Mouse (Mus musculus) gastrocnemius, postnatal 4 days (tissue): ENCODE results near the gene Arhgap44. TPM values are rescaled to one million over a fixed set of nuclear protein-coding genes. Genes with fewer than 3 reads are reported as not detected.

Source experiments
- DNase-seq, 2 experiments: peaks; one replicate each; pipeline ENCODE4 v3.0.0; 2021 to 2022; ENCODE audit warnings: low spot score in 2 of 2, mixed read lengths in 2 of 2
- microRNA-seq: library from miRNA; unstranded; fragments of <30 nt; microRNA quantifications from one replicate; pipeline ENCODE4 v1.2.0, GENCODE M21; 2021
- total RNA-seq, 2 experiments: library from RNA; stranded (reverse); gene quantifications; 2 replicates each; pipeline ENCODE4 v1.2.3; 2021

The Arhgap44 gene
- total RNA-seq, 2 experiments from 2014 or later = 8.2 to 8.3 TPM

DNA sequence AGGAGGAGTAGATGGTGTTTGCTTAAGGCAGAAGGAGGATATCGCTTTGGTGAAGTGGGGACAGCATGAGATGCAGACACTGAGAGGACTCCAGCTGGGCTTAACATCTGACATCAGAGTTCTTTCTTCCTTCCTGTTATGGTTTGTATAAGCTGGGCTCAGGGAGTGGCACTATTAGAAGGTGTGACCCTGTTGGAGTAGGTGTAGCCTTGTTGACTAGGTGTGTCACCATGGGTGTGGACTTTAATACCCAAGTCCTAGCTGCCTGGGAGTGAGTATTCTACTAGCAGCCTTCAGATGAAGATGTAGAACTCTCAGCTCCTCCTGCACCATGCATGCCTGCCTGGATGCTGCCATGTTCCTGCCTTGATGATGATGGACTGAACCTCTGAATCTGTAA is 146.0 kb downstream of the Arhgap44 start:
- DNase-seq = no peak

DNA sequence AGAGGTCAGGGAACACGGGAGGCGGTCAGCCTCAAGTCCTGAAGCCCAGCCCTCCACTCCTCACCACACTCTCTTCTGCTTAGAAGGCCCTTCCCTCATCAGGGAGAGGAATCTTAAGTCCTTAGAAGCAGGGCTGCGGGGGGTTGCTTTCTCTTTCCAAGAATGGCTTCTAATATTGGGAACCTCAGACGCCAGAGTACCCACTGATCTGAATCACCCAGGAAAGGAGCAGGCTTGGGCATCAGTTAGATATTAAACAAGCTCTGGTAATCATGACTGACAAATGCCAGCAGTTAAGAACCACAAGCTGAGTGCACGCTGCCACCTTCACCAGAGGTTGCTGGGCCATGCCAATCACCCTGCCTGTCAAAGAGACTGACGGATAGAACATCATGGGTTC is 148.9 kb downstream of the Arhgap44 start:
- DNase-seq = no peak

DNA sequence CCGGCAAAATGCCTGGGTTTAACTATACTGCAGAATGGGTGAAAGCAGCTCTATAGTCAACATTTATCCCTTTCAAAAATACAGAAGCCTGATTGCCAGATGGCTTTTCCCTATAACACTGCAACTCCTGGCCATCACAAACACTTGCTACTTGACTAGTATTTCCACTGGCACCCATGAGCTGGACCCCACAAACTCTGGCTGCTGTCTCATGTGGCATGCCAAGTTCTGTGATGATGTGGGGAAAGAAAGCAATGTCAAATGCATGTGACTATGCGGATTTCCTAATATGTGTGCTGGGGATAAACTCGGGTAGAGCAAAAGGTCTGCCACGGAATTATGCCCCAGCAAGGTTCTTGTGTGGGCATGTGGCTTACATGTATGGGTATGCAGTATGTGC is 156.7 kb downstream of the Arhgap44 start:
- no peak for DNase-seq

DNA sequence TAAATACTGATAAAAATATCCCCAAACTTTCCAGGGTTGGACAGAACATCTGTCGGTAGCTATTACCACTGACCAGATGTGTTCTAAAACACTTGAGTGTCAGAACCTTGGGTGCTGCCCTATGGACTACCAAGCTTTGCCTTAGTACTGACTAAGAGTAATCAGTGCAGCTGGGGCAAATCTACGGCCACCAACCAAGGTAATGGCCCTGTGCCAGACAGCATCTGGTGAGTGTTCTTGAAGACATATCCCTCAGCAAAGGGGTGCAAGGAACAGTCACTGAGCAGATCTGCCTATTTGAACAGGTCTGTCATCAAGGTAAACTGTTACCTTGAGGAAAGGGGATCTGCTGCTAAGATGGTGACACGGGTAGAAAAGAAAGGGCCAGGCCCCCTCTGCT is 157.9 kb downstream of the Arhgap44 start:
- no peak for DNase-seq

DNA sequence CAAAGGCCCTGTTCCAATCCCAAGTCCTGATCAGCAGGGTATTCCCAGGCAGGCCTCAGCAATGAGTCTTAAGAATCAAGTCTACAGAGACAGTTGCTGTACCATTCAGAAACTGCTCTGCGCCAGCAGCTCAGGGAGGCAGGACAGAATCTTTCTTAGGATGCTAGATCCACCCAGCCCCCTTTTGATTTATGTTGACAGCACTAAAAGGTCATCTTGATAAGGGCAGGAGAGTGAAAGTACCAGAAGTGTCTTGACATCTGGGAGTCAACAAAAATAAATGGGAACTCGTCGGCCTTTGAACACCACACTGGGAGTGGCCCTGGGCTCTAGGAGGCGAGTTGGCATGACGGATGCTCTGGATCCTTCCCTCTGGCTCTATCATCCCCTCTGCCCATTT is 159.2 kb downstream of the Arhgap44 start:
- no peak for DNase-seq

DNA sequence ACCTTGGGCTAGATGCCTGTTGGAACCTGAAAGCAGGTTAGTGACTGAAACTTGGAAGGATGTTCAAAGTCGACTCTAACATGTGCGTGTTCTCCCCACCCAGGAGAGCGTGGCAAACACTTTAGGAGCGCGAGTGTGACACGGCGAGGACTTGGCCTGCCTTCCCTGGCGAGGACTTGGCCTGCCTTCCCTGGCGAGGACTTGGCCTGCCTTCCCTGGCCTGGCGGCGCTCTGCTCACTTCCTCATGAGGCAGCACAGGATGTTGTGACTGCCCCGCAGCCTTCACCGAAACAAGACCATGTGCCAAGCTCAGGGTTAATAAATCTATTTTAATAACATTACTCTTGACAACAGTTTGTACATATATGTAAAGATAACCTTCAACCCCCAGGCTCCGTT is 161.0 kb downstream of the Arhgap44 start:
- no peak for DNase-seq

DNA sequence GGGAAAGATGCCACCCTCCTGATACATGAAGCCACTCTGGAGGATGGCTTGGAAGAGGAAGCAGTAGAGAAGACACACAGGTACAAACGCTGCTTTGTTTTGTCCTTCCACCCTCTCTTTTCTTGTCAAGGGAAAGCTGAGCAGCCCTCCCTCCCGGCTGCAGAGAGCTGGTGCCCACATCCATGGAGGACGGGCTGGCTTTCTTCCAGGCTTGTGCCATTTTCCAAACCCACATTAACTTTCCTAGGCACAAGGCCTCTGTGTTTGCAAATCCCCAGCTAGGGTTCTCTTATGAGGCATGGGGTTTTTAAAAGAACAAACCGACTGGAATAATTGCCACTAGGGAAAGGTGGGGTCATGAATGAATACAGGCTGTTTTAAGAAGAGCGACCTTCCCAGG is 163.1 kb downstream of the Arhgap44 start:
- DNase-seq = no peak

DNA sequence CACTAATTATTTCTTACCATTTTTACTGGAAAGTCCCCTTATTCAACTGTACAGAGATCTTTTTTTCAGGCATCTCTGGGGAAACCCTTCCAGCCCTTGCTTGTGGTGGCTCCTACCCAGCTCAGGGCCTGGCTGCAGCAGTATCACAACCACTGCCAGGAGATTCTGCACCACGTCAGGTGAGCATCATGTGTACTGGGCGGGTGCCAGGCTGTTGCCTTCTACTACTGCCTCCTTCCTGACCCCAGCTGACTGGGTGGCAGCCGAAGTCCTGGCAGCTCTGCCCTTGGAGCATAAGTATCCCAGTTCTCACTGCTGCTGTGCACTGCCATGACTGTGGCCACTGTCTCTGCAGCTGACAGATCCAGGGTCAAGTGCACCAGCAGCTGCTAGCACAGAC is 164.3 kb downstream of the Arhgap44 start:
- no peak for DNase-seq

DNA sequence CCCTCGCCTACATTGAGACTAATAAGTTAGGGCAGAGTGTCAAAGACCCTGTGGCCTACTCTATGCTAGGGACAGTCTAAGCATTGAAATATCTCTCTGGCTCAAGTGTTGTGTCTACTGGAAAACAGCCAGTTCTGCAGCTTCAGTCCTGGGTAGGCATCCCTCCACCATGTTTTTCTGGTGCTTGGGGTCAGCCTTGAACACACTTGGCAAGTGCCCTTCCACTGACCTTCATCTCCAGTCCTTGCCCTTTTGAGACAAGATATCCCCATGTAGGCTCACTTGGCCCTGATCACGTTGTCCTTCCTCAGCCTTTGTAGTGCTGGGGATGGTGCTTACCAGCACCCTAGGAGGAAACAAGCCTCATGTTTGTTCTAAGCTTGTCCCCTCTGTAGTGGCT is 174.2 kb downstream of the Arhgap44 start:
- DNase-seq = no peak

DNA sequence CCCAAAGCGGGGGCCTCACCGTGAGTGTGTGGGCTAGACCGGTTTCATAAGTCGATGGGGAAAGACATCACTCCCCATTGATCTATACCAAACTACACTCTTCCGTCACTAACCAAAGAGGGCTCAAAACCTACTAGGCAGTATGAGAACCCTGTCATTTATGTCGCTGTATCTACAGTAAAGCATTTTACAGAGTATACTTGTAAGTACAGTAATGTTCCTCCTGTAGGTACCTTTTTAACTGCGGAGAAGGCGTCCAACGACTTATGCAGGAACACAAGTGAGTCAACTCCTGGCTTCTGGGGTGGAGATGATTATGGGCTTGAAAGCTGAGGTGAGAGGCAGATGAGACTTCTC is 183.3 kb downstream of the Arhgap44 start:
- DNase-seq = no peak

DNA sequence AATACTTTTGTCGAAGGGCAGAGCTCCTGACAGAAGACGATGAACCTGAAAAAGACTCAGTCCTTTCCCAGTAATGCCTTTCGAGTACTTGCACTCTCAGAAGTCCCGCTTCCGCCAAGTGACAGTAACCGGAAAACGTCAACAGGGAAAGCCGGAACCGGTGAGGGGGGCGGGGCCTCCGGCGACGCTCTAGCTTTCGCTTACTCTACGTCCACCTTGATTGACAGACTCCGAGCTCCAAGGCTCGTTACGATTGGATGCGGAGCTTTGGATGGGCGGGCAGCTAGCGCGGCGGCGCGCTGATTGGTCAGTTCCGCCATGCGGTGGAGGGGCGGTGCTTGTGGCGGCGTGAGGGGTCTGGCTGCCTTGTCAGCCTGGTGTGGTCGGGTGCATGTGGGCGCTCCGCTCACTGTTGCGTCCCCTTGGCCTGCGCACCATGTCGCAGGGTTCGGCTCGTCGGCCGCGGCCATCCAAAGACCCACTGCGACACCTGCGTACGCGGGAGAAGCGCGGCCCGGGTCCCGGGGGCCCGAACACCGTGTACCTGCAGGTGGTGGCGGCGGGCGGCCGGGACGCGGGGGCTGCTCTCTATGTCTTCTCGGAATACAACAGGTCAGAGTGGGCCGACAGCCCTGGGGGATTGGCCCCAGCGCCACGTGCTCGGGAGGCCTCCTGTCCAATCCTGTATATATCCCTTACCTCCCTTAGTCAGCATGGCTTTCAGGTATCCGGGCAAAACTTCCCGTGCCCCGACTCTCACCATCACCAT is 183.9 kb downstream of the Arhgap44 start, which contains the start of gene Elac2:
TSS of gene Elac2 (plus strand) at position 319 of the 769 bp plus-strand sequence.
- peak; percentile 86 to 95 for DNase-seq

DNA sequence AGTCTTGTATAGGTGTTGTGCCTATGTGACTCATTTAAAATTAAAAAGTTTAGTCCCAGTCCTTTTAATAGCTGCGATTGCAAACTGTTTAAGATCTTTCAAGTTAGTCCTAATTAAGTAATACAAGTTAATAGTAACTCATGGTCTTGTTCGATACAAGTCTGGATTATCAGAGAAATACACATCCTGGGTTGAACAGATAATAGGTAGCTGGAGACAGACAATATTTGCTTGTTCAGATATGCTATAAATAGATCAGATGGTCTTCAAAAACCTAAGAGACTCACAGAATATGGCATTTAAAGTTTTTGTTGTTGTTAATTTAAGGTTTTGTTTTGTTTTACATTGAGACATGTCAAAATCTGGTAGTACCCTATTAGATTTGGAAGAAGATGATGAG is 190.3 kb downstream of the Arhgap44 start:
- no peak for DNase-seq

DNA sequence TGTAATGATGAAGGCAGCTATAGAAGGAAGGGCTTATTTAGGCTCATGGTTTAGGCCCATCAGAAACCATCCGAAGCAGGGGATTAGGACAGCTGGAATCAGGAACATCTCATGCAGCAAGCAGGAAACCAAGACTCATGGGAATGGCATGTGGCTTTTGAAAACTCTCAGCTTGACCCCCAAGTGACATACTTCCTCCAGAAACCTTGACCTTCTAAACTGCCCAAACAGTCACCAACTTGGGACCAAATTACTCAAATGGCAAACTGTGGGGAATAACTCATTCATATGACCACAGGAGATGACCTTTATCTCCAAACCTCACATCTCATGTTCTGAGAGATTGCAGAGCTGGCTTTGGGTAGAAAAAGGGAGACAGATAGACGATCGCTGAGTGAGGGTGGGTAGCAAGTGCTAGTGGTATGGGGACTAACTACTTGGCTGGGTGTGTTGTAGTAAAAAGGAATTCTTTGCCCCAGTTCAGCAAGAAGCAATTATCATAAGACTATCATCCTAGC is 191.2 kb downstream of the Arhgap44 start:
- no peak for DNase-seq

DNA sequence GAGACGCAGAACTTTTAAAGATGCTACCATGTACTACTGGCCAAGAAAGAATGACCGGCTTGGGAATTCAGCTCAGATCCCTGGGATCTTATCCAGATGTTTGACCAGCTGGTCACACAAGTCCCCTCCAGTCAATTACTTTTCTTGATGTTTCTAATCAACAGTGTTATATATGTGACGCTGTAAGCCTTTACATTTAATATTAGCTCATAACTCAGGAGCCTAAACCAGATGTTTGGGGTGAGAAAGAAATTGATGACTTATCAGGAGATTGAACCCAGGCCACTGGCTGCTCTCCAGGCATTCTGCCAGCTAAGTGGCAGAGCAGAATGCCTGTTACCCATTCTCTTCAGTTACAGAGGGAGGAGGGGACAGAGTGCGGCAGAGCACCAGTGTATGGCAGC is 193.8 kb downstream of the Arhgap44 start:
- no peak for DNase-seq

DNA sequence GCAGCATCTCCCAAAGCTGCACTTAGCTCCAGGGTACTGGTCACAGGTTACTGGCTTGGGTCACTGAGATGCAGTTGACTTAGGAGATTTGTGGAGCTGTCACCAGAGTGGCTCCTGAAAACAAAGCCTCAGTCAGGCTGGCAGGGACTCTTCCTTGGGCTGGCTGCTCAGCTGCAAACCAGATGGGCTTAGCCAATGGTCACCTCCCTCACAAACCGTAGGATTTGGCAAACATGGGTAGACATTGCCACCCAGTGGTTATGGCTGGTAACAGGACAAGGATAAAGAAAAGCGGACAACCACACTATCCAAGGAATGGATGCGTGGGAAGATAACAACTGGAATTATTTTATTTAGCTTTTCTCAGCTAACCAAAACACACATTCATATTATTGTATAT is 194.3 kb downstream of the Arhgap44 start:
- peak; percentile 37 to 64 for DNase-seq

DNA sequence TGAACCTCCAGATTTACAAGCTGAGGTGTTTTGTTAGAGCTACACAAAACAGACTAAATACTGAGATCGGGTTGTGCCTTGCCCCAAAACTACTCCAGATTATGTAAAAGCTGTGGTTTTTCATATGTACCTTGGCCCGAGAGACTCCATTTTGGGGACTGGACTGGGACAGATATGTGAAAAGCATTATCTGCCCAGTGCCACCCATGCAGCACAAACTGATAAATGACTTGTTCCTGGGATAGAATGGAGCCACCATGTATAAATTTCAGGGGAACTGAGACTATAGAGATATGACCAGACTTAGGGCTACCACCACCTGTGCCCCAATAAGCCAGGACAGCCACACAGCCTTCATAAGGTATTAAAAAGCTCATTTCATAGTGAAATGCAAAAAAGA is 200.1 kb downstream of the Arhgap44 start:
- DNase-seq = no peak

DNA sequence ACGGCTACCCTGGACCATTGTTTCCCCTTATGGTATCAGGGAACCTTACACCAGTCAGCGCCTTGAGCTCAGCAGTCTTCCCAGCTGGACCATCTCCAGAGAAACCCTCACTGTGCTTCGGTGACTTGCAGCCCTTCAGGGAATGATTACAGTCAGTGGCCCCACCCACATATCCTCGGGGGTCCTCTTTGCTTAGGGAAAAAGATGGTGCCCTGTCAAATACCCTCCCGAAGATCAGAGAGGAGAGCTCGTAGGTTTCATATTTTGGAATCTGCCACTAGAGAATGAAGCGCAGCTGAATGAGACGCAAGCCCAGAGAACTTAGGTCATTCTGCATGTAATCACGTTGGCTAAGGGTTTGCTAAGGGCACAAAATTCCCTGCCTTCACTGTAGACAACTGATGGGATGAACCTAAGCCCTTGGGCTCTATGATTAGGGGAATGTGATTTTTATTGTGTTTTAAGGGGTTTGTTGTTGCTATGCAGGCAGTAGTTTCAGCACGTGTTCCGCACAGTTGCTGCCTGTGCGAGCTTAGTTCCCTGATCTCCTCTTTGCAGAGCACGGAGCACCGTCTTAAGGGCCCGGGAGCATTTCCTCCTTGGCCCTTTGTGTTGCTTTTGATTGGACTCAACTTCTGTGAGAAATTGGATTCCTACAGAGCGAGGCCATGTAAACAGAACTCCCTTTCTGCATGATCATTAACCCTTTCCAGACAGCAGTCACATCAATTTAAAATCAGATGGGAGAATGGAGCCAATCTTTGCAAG is 205.6 kb downstream of the Arhgap44 start:
- DNase-seq = no peak

Small RNAs within 50 kb of the gene (microRNA-seq; reads per million reads assigned to microRNA genes)
- not detected for gene Gm25991

Other genes starting within 250 kb of the Arhgap44 start
- 10 to 100 TPM; 18.2 to 20.1 TPM for gene Elac2, start 183.9 kb downstream of the Arhgap44 start, total RNA-seq
- under 1 TPM in 1 of 2 experiments, not detected in 1; 0.52 TPM for gene 1700086D15Rik, start 3.1 kb downstream of the Arhgap44 start, total RNA-seq
- 1 to 10 TPM; 3.1 to 3.8 TPM for gene Myocd, start 107.0 kb upstream of the Arhgap44 start, total RNA-seq